Mouse (Mus musculus): ENCODE measurements around the gene Pawr.

- TF ChIP-seq CTCF (IDR thresholded peaks at IDR 0.05; ENCODE audit: borderline replicate concordance, control insufficient read depth, extremely low read depth, insufficient read depth, low read length, poor library complexity) (no peak), POLR2A (IDR thresholded peaks at IDR 0.05; ENCODE audit: control insufficient read depth, extremely low read depth, insufficient read depth, low read length, poor library complexity) (no peak)
These were observed 98.6 kb downstream of the Pawr start for GRCm38 (mm10) chr10:108430553-108430952.

Data from thymus, adult 2 months (tissue).